Comparison of ENCODE assay signal across 27 mouse cellular contexts in genomic region chr14:46004078-46004477, GRCm38 (mm10).
DNase-seq lines count a peak whose midpoint lies in the region; ATAC-seq and TF ChIP-seq lines count a peak whose summit lies in the region.
"Had no signal": no experiment of that assay in that cellular context is flagged by ENCODE, and none has a peak within 500 bp of the region (broad histone marks: within the 10 kb centered on the region; RNA-seq: fewer than 3 reads in every experiment).

No protein-coding gene starts in this region.

- H3K27me3 ChIP-seq in kidney, adult 2 months (replicated peaks; ENCODE audit: control insufficient read depth, insufficient read depth, low read length), result no peaks in the 10 kb centered on the region
- H3K27me3 ChIP-seq in kidney, embryonic 15.5 days, result no peaks in the 10 kb centered on the region
- H3K27me3 ChIP-seq in limb, embryonic 11.5 days (ENCODE audit: control insufficient read depth, insufficient read depth, low read length), result no peaks in the 10 kb centered on the region
- H3K27me3 ChIP-seq in limb, embryonic 10.5 days (ENCODE audit: low read depth, poor library complexity, severe bottlenecking), result 0 out of 2 replicates have a peak, but pooled peaks cover 4% of the 10 kb centered on the region
- H3K27me3 ChIP-seq in lung, embryonic 16.5 days (ENCODE audit: control insufficient read depth, insufficient read depth, low read depth, low read length), result no peaks in the 10 kb centered on the region
- H3K27me3 ChIP-seq: embryonic facial prominence, embryonic 13.5 days; forebrain, embryonic 12.5 days; forebrain, embryonic 15.5 days; heart, embryonic 12.5 days; heart, embryonic 15.5 days; hindbrain, embryonic 13.5 days had no signal

- H3K27ac ChIP-seq in kidney, adult 2 months (ENCODE audit: insufficient read depth, low read depth, low read length), result no peak overlapping the region; the same call in 1 of the 2 replicates
- no peak overlapping the region for H3K27ac ChIP-seq in kidney, embryonic 15.5 days
- H3K27ac ChIP-seq in limb, embryonic 11.5 days (replicated peaks; ENCODE audit: low read depth, low read length), result no peak overlapping the region
- H3K27ac ChIP-seq in limb, embryonic 10.5 days, result no peak overlapping the region
- H3K27ac ChIP-seq in lung, embryonic 16.5 days (ENCODE audit: low read length), result no peak overlapping the region
- H3K27ac ChIP-seq: embryonic facial prominence, embryonic 10.5 days; embryonic facial prominence, embryonic 13.5 days; forebrain, embryonic 12.5 days; forebrain, embryonic 15.5 days; heart, embryonic 15.5 days; hindbrain, embryonic 10.5 days; hindbrain, embryonic 13.5 days had no signal

- H3K4me1 ChIP-seq in kidney, adult 2 months (ENCODE audit: control insufficient read depth, insufficient read depth, low read length), result no peaks in the 10 kb centered on the region
- 0 out of 2 replicates have a peak, but pooled peaks cover 3% of the 10 kb centered on the region for H3K4me1 ChIP-seq in kidney, embryonic 15.5 days
- H3K4me1 ChIP-seq in limb, embryonic 11.5 days (ENCODE audit: control insufficient read depth, insufficient read depth, low read length), result no peaks in the 10 kb centered on the region
- peaks cover 36% of the 10 kb centered on the region for H3K4me1 ChIP-seq in limb, embryonic 10.5 days
- H3K4me1 ChIP-seq in lung, embryonic 16.5 days (replicated peaks; ENCODE audit: control insufficient read depth, insufficient read depth, low read length), result peaks cover 7% of the 10 kb centered on the region
- H3K4me1 ChIP-seq: forebrain, embryonic 12.5 days; forebrain, embryonic 15.5 days; heart, embryonic 12.5 days; heart, embryonic 15.5 days; hindbrain, embryonic 10.5 days; hindbrain, embryonic 13.5 days had no signal

- DNase-seq in kidney, adult 2 months, result peak; percentile 32
- peak; percentile 22 for DNase-seq in limb, embryonic 11.5 days (ENCODE audit: low spot score)
- no peak for DNase-seq in limb, embryonic 10.5 days (ENCODE audit: low spot score)
- no peak for DNase-seq in lung, postnatal 25 days (ENCODE audit: low spot score)
- DNase-seq: adrenal gland, adult 8-10 months; adrenal gland, postnatal 25 days; cerebellum, adult 11-12 months; cerebellum, adult 8-10 months; cerebellum, postnatal 10 days; cerebellum, postnatal 36 days; embryo, embryonic 11 days; gastrocnemius, postnatal 25 days; heart, adult 18-20 months; heart, postnatal 10 days; heart, postnatal 36 days had no signal

- WGBS in kidney, adult 2 months, result 66% methylated on average over 6 of the region's 6 CpGs
- WGBS in kidney, embryonic 15.5 days, result 74% methylated on average over 6 of the region's 6 CpGs
- 66% methylated on average over 6 of the region's 6 CpGs for WGBS in limb, embryonic 11.5 days
- 70% methylated on average over 6 of the region's 6 CpGs for WGBS in limb, embryonic 10.5 days
- 39% methylated on average over 6 of the region's 6 CpGs for WGBS in lung, embryonic 16.5 days

- no peak overlapping the region for H3K4me3 ChIP-seq in kidney, adult 2 months (ENCODE audit: insufficient read depth, low read depth, low read length)
- no peak overlapping the region for H3K4me3 ChIP-seq in kidney, embryonic 15.5 days (replicated peaks)
- H3K4me3 ChIP-seq in limb, embryonic 11.5 days (ENCODE audit: low read depth, low read length), result no peak overlapping the region
- H3K4me3 ChIP-seq in limb, embryonic 10.5 days, result no peak overlapping the region
- H3K4me3 ChIP-seq in lung, embryonic 16.5 days (ENCODE audit: low read length), result no peak overlapping the region
- H3K4me3 ChIP-seq: embryonic facial prominence, embryonic 10.5 days; embryonic facial prominence, embryonic 13.5 days; erythroblast, embryonic 14.5 days; forebrain, embryonic 12.5 days; forebrain, embryonic 15.5 days; heart, embryonic 12.5 days; heart, embryonic 15.5 days; hindbrain, embryonic 10.5 days; hindbrain, embryonic 13.5 days had no signal

- TF ChIP-seq CTCF in kidney, adult 2 months (conservative IDR thresholded peaks at IDR 0.05; ENCODE audit: insufficient read depth, insufficient read length, low read depth, low read length), result no peak

- H3K4me2 ChIP-seq in kidney, embryonic 15.5 days, result no peak overlapping the region
- no peak overlapping the region for H3K4me2 ChIP-seq in limb, embryonic 11.5 days (ENCODE audit: low read depth, severe bottlenecking)
- no peak overlapping the region for H3K4me2 ChIP-seq in lung, embryonic 16.5 days (ENCODE audit: low read depth, low read length)
- H3K4me2 ChIP-seq: embryonic facial prominence, embryonic 13.5 days; forebrain, embryonic 12.5 days; forebrain, embryonic 15.5 days; heart, embryonic 12.5 days; heart, embryonic 15.5 days; hindbrain, embryonic 13.5 days had no signal

- TF ChIP-seq POLR2A in kidney, adult 2 months (IDR thresholded peaks at IDR 0.05; ENCODE audit: low read depth, low read length), result no peak

- ATAC-seq in kidney, embryonic 15.5 days (replicated peaks; ENCODE audit: low FRiP score), result no peak
- ATAC-seq in limb, embryonic 11.5 days (ENCODE audit: insufficient number of reproducible peaks, low FRiP score, low TSS enrichment, low read depth), result no peak
- ATAC-seq in lung, embryonic 16.5 days (ENCODE audit: low read depth), result peak; percentile 36; the same call in 1 of the 2 replicates
- ATAC-seq: activated CD4-positive, CD25-positive, alpha-beta regulatory T cell, adult 4 months; forebrain, embryonic 15.5 days had no signal

- no peaks in the 10 kb centered on the region for H3K9me3 ChIP-seq in kidney, embryonic 15.5 days (replicated peaks)
- no peaks in the 10 kb centered on the region for H3K9me3 ChIP-seq in limb, embryonic 11.5 days (ENCODE audit: control insufficient read depth, low read length)
- no peaks in the 10 kb centered on the region for H3K9me3 ChIP-seq in limb, embryonic 10.5 days (replicated peaks)
- no peaks in the 10 kb centered on the region for H3K9me3 ChIP-seq in lung, embryonic 16.5 days (ENCODE audit: control insufficient read depth, low read length)
- H3K9me3 ChIP-seq: embryonic facial prominence, embryonic 10.5 days; embryonic facial prominence, embryonic 13.5 days; forebrain, embryonic 12.5 days; forebrain, embryonic 15.5 days; heart, embryonic 12.5 days; heart, embryonic 15.5 days; hindbrain, embryonic 10.5 days; hindbrain, embryonic 13.5 days had no signal

- H3K36me3 ChIP-seq in kidney, adult 2 months (ENCODE audit: control insufficient read depth, insufficient read depth, low read length), result no peaks in the 10 kb centered on the region
- no peaks in the 10 kb centered on the region for H3K36me3 ChIP-seq in kidney, embryonic 15.5 days
- H3K36me3 ChIP-seq in limb, embryonic 11.5 days (ENCODE audit: control insufficient read depth, insufficient read depth, low read length), result no peaks in the 10 kb centered on the region
- no peaks in the 10 kb centered on the region for H3K36me3 ChIP-seq in limb, embryonic 10.5 days
- no peaks in the 10 kb centered on the region for H3K36me3 ChIP-seq in lung, embryonic 16.5 days (ENCODE audit: control insufficient read depth, insufficient read depth, low read length)
- H3K36me3 ChIP-seq: embryonic facial prominence, embryonic 10.5 days; embryonic facial prominence, embryonic 13.5 days; forebrain, embryonic 12.5 days; forebrain, embryonic 15.5 days; heart, embryonic 12.5 days; heart, embryonic 15.5 days; hindbrain, embryonic 10.5 days; hindbrain, embryonic 13.5 days had no signal

- no peak overlapping the region for H3K9ac ChIP-seq in kidney, embryonic 15.5 days
- no peak overlapping the region for H3K9ac ChIP-seq in limb, embryonic 11.5 days (ENCODE audit: low read length)
- H3K9ac ChIP-seq in lung, embryonic 16.5 days (ENCODE audit: low read length), result no peak overlapping the region
- H3K9ac ChIP-seq: embryonic facial prominence, embryonic 13.5 days; forebrain, embryonic 12.5 days; forebrain, embryonic 15.5 days; heart, embryonic 12.5 days; heart, embryonic 15.5 days; hindbrain, embryonic 13.5 days had no signal

Comparison
In these comparisons a context has a peak if more than half of its experiments do, and no peak if none do; other contexts are left out.
1. DNase-seq: peak in kidney, adult 2 months (single experiment) and limb, embryonic 11.5 days (single experiment); none in limb, embryonic 10.5 days (single experiment) and lung, postnatal 25 days (single experiment).